Mouse (Mus musculus) left cerebral cortex, postnatal 25 days (tissue): ENCODE data around the gene Olfr390. TPM values are rescaled to one million over a fixed set of nuclear protein-coding genes. Genes with fewer than 3 reads are reported as not detected.

Source experiments
- DNase-seq, 2 experiments: peaks; one replicate each; pipeline ENCODE4 v3.0.0; 2022; ENCODE audit warnings: low spot score in 2 of 2, mixed read lengths in 1 of 2
- intact Hi-C: fragments of 180-260 bp; cut with DNase I; formaldehyde crosslinking; loops from one replicate; pipeline ENCODE4 v1.15.1; 2025
- total RNA-seq, 2 experiments: library from RNA; stranded (reverse); gene quantifications; 2 replicates each; pipeline ENCODE4 v1.2.3; 2021

Gene Olfr390
- total RNA-seq = not detected

DNA sequence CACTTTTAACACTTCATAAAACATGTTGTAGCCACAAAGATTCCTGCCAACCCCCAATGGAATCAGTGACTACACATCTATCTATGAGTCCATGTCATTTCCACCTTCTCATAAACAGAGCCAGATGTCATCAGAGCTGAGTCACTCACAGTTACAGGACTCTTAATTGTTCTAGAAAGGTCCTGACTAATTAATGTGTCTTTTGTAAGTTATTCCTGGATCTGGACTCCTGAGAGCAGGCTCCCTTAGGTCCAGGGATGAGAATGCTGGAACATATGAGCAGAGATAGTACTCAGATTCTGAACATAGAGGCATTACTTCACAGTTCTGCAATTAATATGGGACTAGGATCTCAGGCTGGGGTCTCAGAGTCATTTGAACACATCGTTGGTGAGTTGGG lies at the start of gene Olfr390:
Gene Olfr390, plus strand, starts transcription at position 301 of the 400 bp plus-strand sequence.
- DNase-seq = no peak
- intact Hi-C loops = no loop called here

DNA sequence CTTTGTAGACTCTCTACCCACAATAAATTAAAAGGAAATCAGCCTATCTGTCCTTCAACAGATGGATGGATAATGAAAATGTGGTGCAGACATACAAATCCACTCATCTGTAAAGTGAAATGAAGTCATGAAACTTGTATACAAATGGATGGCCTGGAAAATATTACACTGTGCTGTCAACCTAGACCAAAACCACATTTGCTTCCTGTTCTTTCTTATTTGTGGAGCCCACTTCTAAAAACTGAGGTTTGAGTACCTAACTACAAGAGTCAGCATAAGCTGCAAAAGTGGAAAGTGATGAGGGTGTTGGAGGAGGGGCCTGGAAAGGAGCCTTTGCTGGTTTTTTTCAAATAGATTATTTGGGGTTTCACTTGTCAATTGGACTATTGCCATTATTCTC lies 23.6 kb upstream of the Olfr390 start:
- DNase-seq = no peak
- intact Hi-C loops = no loop called here

DNA sequence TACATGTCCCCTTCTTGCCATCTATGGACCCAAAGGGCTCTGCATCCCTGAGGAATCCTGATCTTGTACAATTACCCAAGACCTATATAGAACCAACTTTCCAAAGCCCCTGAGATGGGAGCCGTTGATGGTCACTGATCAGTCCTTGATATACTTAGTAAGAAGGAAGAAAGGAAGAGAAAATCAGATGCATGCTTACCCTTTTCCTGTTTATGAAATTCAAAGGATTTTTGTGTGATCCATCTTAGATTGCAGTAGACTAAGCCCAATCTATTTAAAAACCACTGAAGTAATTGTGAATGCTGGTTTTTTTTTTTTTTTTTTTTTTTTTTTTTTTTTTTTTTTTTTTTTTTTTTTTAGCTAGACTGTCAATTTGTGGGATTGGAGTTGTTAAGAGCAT lies 2.2 kb upstream of the Olfr390 start, which contains the start of gene Olfr389:
Gene Olfr389, minus strand, starts transcription at position 101 of the 400 bp plus-strand sequence.
- intact Hi-C loops = no loop called here
- no peak for DNase-seq

DNA sequence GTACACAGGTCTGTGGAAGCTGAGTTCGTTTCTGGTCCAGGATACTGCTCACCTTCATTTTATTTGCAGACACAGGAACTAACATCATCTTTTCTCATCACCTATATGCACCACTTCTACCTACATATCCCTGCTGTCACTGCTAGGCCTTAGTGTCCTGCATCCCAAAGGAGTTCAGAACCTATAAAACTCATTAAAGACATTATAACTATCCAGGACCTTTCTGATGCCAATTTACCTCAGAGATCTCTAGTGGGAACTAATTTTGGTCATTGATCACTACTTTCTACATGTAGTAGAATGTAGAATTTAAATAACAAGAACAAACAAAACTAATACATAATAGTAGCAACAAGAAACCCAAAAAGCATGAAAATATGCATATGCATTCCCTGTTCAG lies 20.2 kb downstream of the Olfr390 start, which contains the start of gene Olfr391-ps:
Gene Olfr391-ps, minus strand, starts transcription at position 101 of the 400 bp plus-strand sequence.
- intact Hi-C loops = no loop called here
- DNase-seq = no peak

DNA sequence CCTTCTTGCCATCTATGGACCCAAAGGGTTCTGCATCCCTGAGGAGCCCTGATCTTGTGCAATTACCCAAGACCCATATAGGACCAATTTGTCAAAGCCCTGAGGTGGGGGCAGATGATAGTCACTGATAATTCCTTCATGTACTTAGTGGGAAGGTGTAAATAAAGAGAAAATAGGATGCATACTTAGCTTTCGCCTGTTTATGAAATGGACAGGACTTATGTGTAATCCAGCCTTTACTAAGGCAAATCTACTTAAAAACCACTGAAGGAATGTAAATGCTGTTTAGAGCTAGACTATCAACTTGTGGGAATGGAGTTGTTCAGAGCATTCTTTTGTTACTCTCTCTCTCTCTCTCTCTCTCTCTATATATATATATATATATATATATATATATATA lies 34.2 kb downstream of the Olfr390 start, which contains the start of gene Olfr392:
Gene Olfr392, minus strand, starts transcription at position 101 of the 400 bp plus-strand sequence.
- DNase-seq = no peak
- intact Hi-C loops = no loop called here

Other genes with a start within 250 kb of the Olfr390 start
- not detected for gene Olfr385, start 190.0 kb upstream of the Olfr390 start, total RNA-seq
- not detected for gene Olfr384, start 184.4 kb upstream of the Olfr390 start, total RNA-seq
- gene Zfp735, start 94.2 kb upstream of the Olfr390 start, total RNA-seq = not detected
- not detected for gene Olfr389, start 2.3 kb upstream of the Olfr390 start, total RNA-seq
- not detected for gene Olfr391-ps, start 20.1 kb downstream of the Olfr390 start, total RNA-seq
- gene Olfr392, start 34.1 kb downstream of the Olfr390 start, total RNA-seq = not detected
- gene Olfr393, start 68.5 kb downstream of the Olfr390 start, total RNA-seq = not detected
- gene Olfr394, start 107.8 kb downstream of the Olfr390 start, total RNA-seq = not detected
- not detected for gene Olfr395, start 126.3 kb downstream of the Olfr390 start, total RNA-seq
- not detected for gene Olfr23, start 153.7 kb downstream of the Olfr390 start, total RNA-seq
- not detected for gene Olfr397, start 177.9 kb downstream of the Olfr390 start, total RNA-seq
- not detected for gene Olfr398, start 207.4 kb downstream of the Olfr390 start, total RNA-seq